Mouse (Mus musculus) lung, adult 18-20 months (tissue): ENCODE results near the gene Grm4.
A peak's percentile ranks its signal among the peaks of the same experiment; 100 is the strongest.

Experiments
- DNase-seq, 2 experiments: peaks; one replicate each; pipeline ENCODE4 v3.0.0; 2022; ENCODE audit warnings: mixed read lengths in 2 of 2

Gene Grm4

GRCm38 (mm10) chr17:27442538-27443113 lies 78.6 kb downstream of the Grm4 start:
- DNase-seq, result no peak

- no peak for DNase-seq
Measured at GRCm38 (mm10) chr17:27441778-27442177, 79.4 kb downstream of the Grm4 start.

GRCm38 (mm10) chr17:27435799-27436198 lies 85.4 kb downstream of the Grm4 start:
- DNase-seq, result no peak

GRCm38 (mm10) chr17:27435225-27435624 lies 86.0 kb downstream of the Grm4 start:
- DNase-seq, result no peak

GRCm38 (mm10) chr17:27434066-27434465 lies 87.1 kb downstream of the Grm4 start:
- no peak for DNase-seq

- no peak for DNase-seq
Measured at GRCm38 (mm10) chr17:27433179-27433680, 88.0 kb downstream of the Grm4 start.

GRCm38 (mm10) chr17:27432145-27432650 lies 89.0 kb downstream of the Grm4 start:
- DNase-seq, result no peak

GRCm38 (mm10) chr17:27431049-27431839 lies 90.0 kb downstream of the Grm4 start:
- no peak for DNase-seq

- no peak for DNase-seq
Measured at GRCm38 (mm10) chr17:27429757-27430156, 91.4 kb downstream of the Grm4 start.

- no peak for DNase-seq
Measured at GRCm38 (mm10) chr17:27425016-27425415, 96.2 kb downstream of the Grm4 start.

- DNase-seq, result no peak
Measured at GRCm38 (mm10) chr17:27424356-27424755, 96.8 kb downstream of the Grm4 start.

- DNase-seq, result peak in 1 of 2 experiments; percentile 7
Measured at GRCm38 (mm10) chr17:27422726-27423381, 98.3 kb downstream of the Grm4 start.

- no peak for DNase-seq
Measured at GRCm38 (mm10) chr17:27422371-27422725, 98.9 kb downstream of the Grm4 start.

GRCm38 (mm10) chr17:27421837-27422236 lies 99.4 kb downstream of the Grm4 start:
- DNase-seq, result no peak

GRCm38 (mm10) chr17:27409006-27409405 lies 112.2 kb downstream of the Grm4 start:
- no peak for DNase-seq

GRCm38 (mm10) chr17:27408531-27408930 lies 112.7 kb downstream of the Grm4 start:
- no peak for DNase-seq

- no peak for DNase-seq
Measured at GRCm38 (mm10) chr17:27406956-27407355, 114.2 kb downstream of the Grm4 start.

GRCm38 (mm10) chr17:27405376-27406024 lies 115.7 kb downstream of the Grm4 start:
- DNase-seq, result no peak

GRCm38 (mm10) chr17:27401200-27401599 lies 120.0 kb downstream of the Grm4 start:
- DNase-seq, result no peak

GRCm38 (mm10) chr17:27393931-27394330 lies 127.3 kb downstream of the Grm4 start:
- DNase-seq, result no peak

GRCm38 (mm10) chr17:27393432-27393831 lies 127.8 kb downstream of the Grm4 start:
- no peak for DNase-seq

GRCm38 (mm10) chr17:27392918-27393317 lies 128.3 kb downstream of the Grm4 start:
- DNase-seq, result no peak

- no peak for DNase-seq
Measured at GRCm38 (mm10) chr17:27390019-27390418, 131.2 kb downstream of the Grm4 start.
